Mouse (Mus musculus) layer of hippocampus, adult 18-20 months (tissue): ENCODE measurements around the gene Kcnn1. TPM values are rescaled to one million over a fixed set of nuclear protein-coding genes. Genes with fewer than 3 reads are reported as not detected.

Source experiments
- DNase-seq, 2 experiments: peaks; one replicate each; pipeline ENCODE4 v3.0.0; 2022; ENCODE audit warnings: low spot score in 2 of 2
- total RNA-seq, 2 experiments: library from RNA; stranded (reverse); gene quantifications; 2 replicates each; pipeline ENCODE4 v1.2.3; 2021

Kcnn1 gene
- total RNA-seq, 2 experiments from 2014 or later = 19.0 to 20.8 TPM

GRCm38 (mm10) chr8:70820101-70820935, 42.7 kb downstream of the Kcnn1 start:
- peak in 1 of 2 experiments; percentile 66 for DNase-seq

GRCm38 (mm10) chr8:70816679-70817078, 46.4 kb downstream of the Kcnn1 start:
- no peak for DNase-seq

- no peak for DNase-seq
Measured at GRCm38 (mm10) chr8:70812885-70813284, 50.2 kb downstream of the Kcnn1 start.

- no peak for DNase-seq
Measured at GRCm38 (mm10) chr8:70812055-70812454, 51.0 kb downstream of the Kcnn1 start.

GRCm38 (mm10) chr8:70810962-70811680, 51.9 kb downstream of the Kcnn1 start:
- DNase-seq = no peak

GRCm38 (mm10) chr8:70808955-70809701, 53.9 kb downstream of the Kcnn1 start:
- DNase-seq = no peak

GRCm38 (mm10) chr8:70808239-70808638, 54.8 kb downstream of the Kcnn1 start, which contains the start of gene Il12rb1:
Gene Il12rb1, plus strand, starts transcription at chr8:70808449.
- DNase-seq = no peak

GRCm38 (mm10) chr8:70807304-70807703, 55.8 kb downstream of the Kcnn1 start:
- DNase-seq = no peak

GRCm38 (mm10) chr8:70806541-70806940, 56.5 kb downstream of the Kcnn1 start:
- DNase-seq = no peak

GRCm38 (mm10) chr8:70804481-70805206, 58.4 kb downstream of the Kcnn1 start, which contains the start of gene Mast3:
Gene Mast3, minus strand, starts transcription at chr8:70805054.
- DNase-seq = peak; percentile 76 to 89

GRCm38 (mm10) chr8:70803761-70804480, 59.1 kb downstream of the Kcnn1 start:
- DNase-seq = peak; percentile 70 to 88

GRCm38 (mm10) chr8:70802786-70803510, 60.1 kb downstream of the Kcnn1 start:
- no peak for DNase-seq

- no peak for DNase-seq
Measured at GRCm38 (mm10) chr8:70801830-70802229, 61.2 kb downstream of the Kcnn1 start.

GRCm38 (mm10) chr8:70801156-70801555, 61.9 kb downstream of the Kcnn1 start:
- peak; percentile 88 to 94 for DNase-seq

- DNase-seq = peak in 1 of 2 experiments; percentile 68
Measured at GRCm38 (mm10) chr8:70800648-70801047, 62.4 kb downstream of the Kcnn1 start.

GRCm38 (mm10) chr8:70798281-70798680, 64.8 kb downstream of the Kcnn1 start:
- DNase-seq = peak; percentile 73 to 90

GRCm38 (mm10) chr8:70797081-70798070, 65.7 kb downstream of the Kcnn1 start:
- peak; percentile 90 to 92 for DNase-seq
